In genomic region chr2:33682219-33682618, GRCm38 (mm10) we compare ENCODE assay signal across 9 mouse cellular contexts. TPM values are rescaled to one million over a fixed set of nuclear protein-coding genes. Genes with fewer than 3 reads are reported as not detected.
DNase-seq lines count a peak whose midpoint lies in the region; ATAC-seq lines count a peak whose summit lies in the region.
"Had no signal": no experiment of that assay in that cellular context is flagged by ENCODE, and none has a peak within 500 bp of the region (broad histone marks: within the 10 kb centered on the region; RNA-seq: fewer than 3 reads in every experiment).

No protein-coding gene starts in this region.

- no peak for ATAC-seq in midbrain, embryonic 11.5 days (ENCODE audit: low FRiP score)
- ATAC-seq in midbrain, embryonic 13.5 days: no peak

- no peak overlapping the region for H3K27ac ChIP-seq in midbrain, embryonic 11.5 days (ENCODE audit: low read depth, low read length)
- no peak overlapping the region for H3K27ac ChIP-seq in midbrain, embryonic 13.5 days
- H3K27ac ChIP-seq: heart, embryonic 15.5 days had no signal

- no peak overlapping the region for H3K4me2 ChIP-seq in midbrain, embryonic 11.5 days
- no peak overlapping the region for H3K4me2 ChIP-seq in midbrain, embryonic 13.5 days (replicated peaks)
- H3K4me2 ChIP-seq: heart, embryonic 15.5 days had no signal

- H3K9ac ChIP-seq in midbrain, embryonic 11.5 days (ENCODE audit: low read length): no peak overlapping the region
- H3K9ac ChIP-seq in midbrain, embryonic 13.5 days (replicated peaks): no peak overlapping the region
- H3K9ac ChIP-seq: heart, embryonic 15.5 days had no signal

- no peaks in the 10 kb centered on the region for H3K9me3 ChIP-seq in midbrain, embryonic 11.5 days (ENCODE audit: control insufficient read depth, low read length)
- no peaks in the 10 kb centered on the region; the same call in 1 of the 2 replicates for H3K9me3 ChIP-seq in midbrain, embryonic 13.5 days
- H3K9me3 ChIP-seq: heart, embryonic 15.5 days had no signal

- H3K4me3 ChIP-seq in midbrain, embryonic 11.5 days (ENCODE audit: low read depth, low read length): no peak overlapping the region
- no peak overlapping the region for H3K4me3 ChIP-seq in midbrain, embryonic 13.5 days (replicated peaks)
- H3K4me3 ChIP-seq: heart, embryonic 15.5 days had no signal

- DNase-seq in midbrain, embryonic 11.5 days (ENCODE audit: low spot score, missing footprints): peak; percentile 92
- DNase-seq in adrenal gland, postnatal 10 days: peak; percentile 86
- peak; percentile 74 for DNase-seq in embryo, embryonic 10 days (ENCODE audit: low spot score)
- DNase-seq in kidney, postnatal 36 days: peak; percentile 61 to 87
- peak; percentile 80 for DNase-seq in lung, postnatal 14 days
- peak; percentile 40 to 75 for DNase-seq in spleen, postnatal 10 days (ENCODE audit: low spot score in 2 of 2)

- H3K27me3 ChIP-seq in midbrain, embryonic 11.5 days (ENCODE audit: control insufficient read depth, insufficient read depth, low read length): no peaks in the 10 kb centered on the region; the same call in 1 of the 2 replicates
- peaks cover 12% of the 10 kb centered on the region for H3K27me3 ChIP-seq in midbrain, embryonic 13.5 days

- peaks cover 8% of the 10 kb centered on the region; the same call in 1 of the 2 replicates for H3K4me1 ChIP-seq in midbrain, embryonic 11.5 days (ENCODE audit: control insufficient read depth, insufficient read depth, low read length)
- peaks cover 15% of the 10 kb centered on the region for H3K4me1 ChIP-seq in midbrain, embryonic 13.5 days (replicated peaks)
- H3K4me1 ChIP-seq: heart, embryonic 15.5 days had no signal

- no peaks in the 10 kb centered on the region for H3K36me3 ChIP-seq in midbrain, embryonic 11.5 days (ENCODE audit: control insufficient read depth, insufficient read depth, low read length)
- H3K36me3 ChIP-seq in midbrain, embryonic 13.5 days: no peaks in the 10 kb centered on the region
- H3K36me3 ChIP-seq: heart, embryonic 15.5 days had no signal

- WGBS in midbrain, embryonic 11.5 days: 13% methylated on average over 4 of the region's 4 CpGs
- WGBS in midbrain, embryonic 13.5 days: 11% methylated on average over 4 of the region's 4 CpGs

RNA-seq across cellular contexts. Expression of gene Lmx1b, which starts 41.9 kb away (rescaled TPM):
- 2.0 and 2.2 TPM in 2 replicates for polyA plus RNA-seq in midbrain, embryonic 11.5 days (2014; fragmentation: Nextera tagmentation; extraction: Ambion mirVana)
- 2.5 and 2.7 TPM in 2 replicates for polyA plus RNA-seq in midbrain, embryonic 13.5 days (2015; fragmentation: Nextera tagmentation; extraction: Ambion mirVana)
- under 1 TPM in 1 of 2 experiments, not detected in 1; 0.09 TPM for total RNA-seq in adrenal gland, postnatal 10 days (2021)
- total RNA-seq: neutrophil, adult 5-6 weeks had no signal
- polyA plus RNA-seq: heart, embryonic 15.5 days had no signal
